Mouse (Mus musculus) heart, adult 2 months (tissue): ENCODE results near the gene Tcf7l2. TPM values are rescaled to one million over a fixed set of nuclear protein-coding genes. Genes with fewer than 3 reads are reported as not detected.

Experiments used
- DNase-seq, 2 experiments: peaks; one replicate each; pipeline ENCODE4 v3.0.0; 2021
- H3K27ac ChIP-seq: fragments of 200-600 bp; 2 replicates; pipeline ENCODE4 v1.8.1; 2022
- H3K27me3 ChIP-seq: fragments of 200-500 bp; 2 replicates; pipeline ENCODE4 v1.6.1; 2012; ENCODE audit warnings: mild to moderate bottlenecking, low read length, inconsistent platforms, mixed read lengths; ENCODE audit not compliant: control insufficient read depth, insufficient read depth
- H3K36me3 ChIP-seq: fragments of 200-500 bp; 2 replicates; pipeline ENCODE4 v1.6.1; 2012; ENCODE audit warnings: low read length, inconsistent platforms; ENCODE audit not compliant: control insufficient read depth, insufficient read depth
- H3K4me1 ChIP-seq: fragments of 200-500 bp; 2 replicates; pipeline ENCODE4 v1.6.1; 2011; ENCODE audit warnings: low read length; ENCODE audit not compliant: control insufficient read depth, insufficient read depth
- H3K4me3 ChIP-seq: fragments of 200-600 bp; 2 replicates; pipeline ENCODE4 v1.8.1; 2022
- H3K79me2 ChIP-seq: fragments of 200-500 bp; replicated peaks from 2 replicates; pipeline ENCODE4 v1.6.1; 2012; ENCODE audit warnings: mild to moderate bottlenecking, inconsistent platforms, low read length, moderate library complexity, mixed read lengths; ENCODE audit not compliant: control insufficient read depth, insufficient read depth
- H3K9ac ChIP-seq: fragments of 200-500 bp; 2 replicates; pipeline ENCODE4 v1.6.1; 2012; ENCODE audit warnings: low read depth, mild to moderate bottlenecking, control low read depth, inconsistent platforms, low read length, mixed read lengths
- CTCF ChIP-seq: fragments of 200-600 bp; IDR thresholded peaks from 2 replicates; pipeline ENCODE4 v1.8.1; 2022; ENCODE audit warnings: antibody characterized with exemption, mild to moderate bottlenecking, moderate library complexity
- EP300 ChIP-seq: fragments of 200-500 bp; IDR thresholded peaks from 2 replicates; pipeline ENCODE4 v1.6.1; 2011; ENCODE audit warnings: low read depth, low read length, control low read depth; ENCODE audit not compliant: insufficient read depth
- POLR2A ChIP-seq: fragments of 200-500 bp; IDR thresholded peaks from 2 replicates; pipeline ENCODE4 v1.6.1; 2011; ENCODE audit warnings: mild to moderate bottlenecking, low read depth, low read length, control low read depth; ENCODE audit not compliant: insufficient read depth
- WGBS: fragments of 180-500 bp; shearing (Covaris S2); methylation state at CpG from one replicate; pipeline ENCODE4 v1.1.7; 2018; 5-methylcytosine and 5-hydroxymethylcytosine counted together
- intact Hi-C: fragments of 180-260 bp; cut with DNase I; formaldehyde crosslinking; loops from one replicate; pipeline ENCODE4 v1.15.1; 2025
- polyA plus RNA-seq: library from polyadenylated mRNA; depleted of rRNA; stranded (reverse); fragments of >200 nt; gene quantifications from 2 replicates; pipeline ENCODE4 v1.2.3, GENCODE M21; 2012
- total RNA-seq, 2 experiments: library from RNA; stranded (reverse); gene quantifications; 2 replicates each; pipeline ENCODE4 v1.2.3; 2021

The Tcf7l2 gene
- total and polyA plus RNA-seq, 3 experiments, result 11.1 to 14.4 (median 13.9) TPM

DNA sequence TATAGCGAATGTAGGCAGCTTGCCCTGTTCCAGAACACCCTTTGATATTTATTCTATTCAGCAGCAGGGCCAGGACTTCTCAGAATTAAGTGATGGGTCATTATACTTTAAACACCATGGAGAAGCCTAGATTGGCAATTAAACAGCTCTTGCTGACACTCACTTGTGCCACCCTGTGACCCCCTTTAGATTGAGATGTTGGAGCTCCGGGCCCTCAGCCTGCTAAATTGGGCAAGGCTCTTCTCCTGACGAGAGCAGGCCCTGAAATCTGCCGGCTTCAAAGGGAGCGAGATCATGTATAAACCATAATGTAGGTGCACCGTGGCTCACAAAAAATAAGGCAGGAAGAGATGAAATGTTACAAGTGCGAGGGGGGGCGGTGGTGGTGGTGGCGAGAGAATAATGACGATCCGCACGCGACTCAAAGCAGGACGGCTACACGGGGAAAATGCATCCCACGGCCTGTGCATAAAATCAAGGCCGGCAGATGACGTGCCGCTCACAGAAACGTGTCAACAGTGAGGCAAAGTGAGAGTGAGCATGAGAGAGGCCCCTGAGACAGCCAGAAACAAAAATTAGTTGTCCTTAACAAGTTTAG lies 173.1 kb downstream of the Tcf7l2 start:
- WGBS, result 89% methylated on average over 20 of the region's 20 CpGs
- no peaks in the 10 kb centered on the region for H3K27me3 ChIP-seq
- TF ChIP-seq CTCF (no peak), POLR2A (no peak), EP300 (no peak)
- H3K79me2 ChIP-seq, result no peaks in the 10 kb centered on the region
- intact Hi-C loops, result no loop called here
- H3K36me3 ChIP-seq, result no peaks in the 10 kb centered on the region
- H3K4me3 ChIP-seq, result no peak overlapping the region
- DNase-seq, result no peak
- H3K4me1 ChIP-seq, result no peaks in the 10 kb centered on the region
- H3K9ac ChIP-seq, result no peak overlapping the region
- no peak overlapping the region for H3K27ac ChIP-seq

DNA sequence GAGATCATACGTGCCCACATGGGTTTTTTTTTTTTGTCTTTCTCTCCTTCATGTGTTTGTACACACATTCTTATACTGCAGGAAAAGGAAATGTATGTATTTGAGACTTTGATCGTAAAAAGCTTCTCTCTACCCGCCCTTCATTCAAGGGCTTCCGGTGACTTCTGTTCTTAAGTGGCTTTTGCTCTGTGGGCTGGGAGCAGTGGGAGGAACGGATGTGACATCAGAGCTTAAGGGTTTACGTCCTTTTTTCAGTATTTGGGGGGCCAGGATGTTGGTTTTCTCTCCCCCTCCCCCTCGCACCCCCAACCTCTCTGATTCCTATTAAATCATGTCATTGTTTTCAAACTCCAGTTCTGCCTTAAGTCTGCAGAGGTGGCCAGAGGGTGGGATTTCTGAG lies 173.9 kb downstream of the Tcf7l2 start:
- intact Hi-C loops, result no loop called here
- H3K36me3 ChIP-seq, result no peaks in the 10 kb centered on the region
- whole genome bisulfite sequencing, result 58% methylated on average over 7 of the region's 7 CpGs
- no peak overlapping the region for H3K9ac ChIP-seq
- no peak overlapping the region for H3K27ac ChIP-seq
- H3K4me1 ChIP-seq, result no peaks in the 10 kb centered on the region
- H3K4me3 ChIP-seq, result no peak overlapping the region
- no peaks in the 10 kb centered on the region for H3K27me3 ChIP-seq
- DNase-seq, result no peak
- H3K79me2 ChIP-seq, result no peaks in the 10 kb centered on the region
- TF ChIP-seq EP300 (no peak), POLR2A (no peak), CTCF (no peak)

DNA sequence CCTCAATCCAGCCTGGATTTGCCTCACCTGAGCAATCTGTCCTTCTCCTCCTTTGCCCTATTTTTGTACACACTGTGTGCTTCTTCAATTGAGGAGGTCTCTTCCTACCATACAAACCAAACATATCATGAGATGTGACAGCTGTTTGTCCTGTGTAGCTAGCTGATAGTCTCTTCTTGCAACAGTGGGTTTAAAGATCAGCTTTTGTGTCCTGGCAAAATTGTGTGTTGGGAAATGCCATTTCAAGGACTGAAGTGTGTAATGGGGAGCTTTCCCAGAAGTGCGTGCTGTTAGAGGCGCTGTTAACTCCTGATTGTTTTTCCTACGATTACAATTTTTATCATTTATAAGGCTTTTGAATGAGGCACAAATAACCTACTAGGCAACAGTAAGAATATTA lies 174.6 kb downstream of the Tcf7l2 start:
- no peak overlapping the region for H3K4me3 ChIP-seq
- no peak overlapping the region for H3K27ac ChIP-seq
- no peak for TF ChIP-seq CTCF
- no peak for TF ChIP-seq EP300
- no peak for TF ChIP-seq POLR2A
- no peak for DNase-seq
- no peaks in the 10 kb centered on the region for H3K27me3 ChIP-seq
- no peaks in the 10 kb centered on the region for H3K36me3 ChIP-seq
- WGBS, result 95% methylated on average over 3 of the region's 3 CpGs
- H3K4me1 ChIP-seq, result no peaks in the 10 kb centered on the region
- H3K9ac ChIP-seq, result no peak overlapping the region
- H3K79me2 ChIP-seq, result no peaks in the 10 kb centered on the region
- intact Hi-C loops, result no loop called here

DNA sequence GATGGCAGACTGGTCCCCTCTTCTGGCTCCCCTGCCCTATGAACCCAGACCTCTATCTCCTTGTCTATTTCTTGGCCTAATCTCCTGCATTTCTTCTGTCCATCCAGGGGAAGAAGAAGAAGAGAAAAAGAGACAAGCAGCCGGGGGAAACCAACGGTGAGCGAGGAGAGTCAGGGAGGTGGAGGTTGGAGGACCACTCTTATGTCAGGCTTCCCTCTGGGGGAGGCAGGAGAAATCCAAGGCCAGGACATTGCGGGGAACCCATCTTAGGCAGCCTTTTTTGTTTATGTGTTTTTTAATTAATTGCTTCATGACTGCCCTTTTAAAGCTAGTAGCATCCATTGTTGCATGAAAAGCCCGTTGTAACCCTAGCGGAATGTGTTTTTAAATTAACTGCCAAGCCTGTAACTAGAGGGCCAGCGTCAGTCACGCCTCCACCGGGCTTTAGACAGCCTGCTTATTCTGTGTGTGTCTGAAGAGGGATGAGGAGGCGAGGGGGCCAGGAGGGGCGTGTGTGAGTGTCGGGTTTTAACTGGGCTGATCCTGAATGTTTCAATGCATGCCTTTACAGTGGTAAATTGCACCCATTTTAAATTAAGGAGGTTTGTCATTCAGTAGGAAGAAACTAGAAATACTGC lies 182.3 kb downstream of the Tcf7l2 start:
- intact Hi-C loops, result no loop called here
- Histone ChIP-seq H3K27ac (no peak overlapping the region), H3K9ac (no peak overlapping the region), H3K4me3 (no peak overlapping the region), H3K4me1 (no peaks in the 10 kb centered on the region), H3K36me3 (no peaks in the 10 kb centered on the region), H3K27me3 (no peaks in the 10 kb centered on the region), H3K79me2 (no peaks in the 10 kb centered on the region)
- TF ChIP-seq CTCF, result no peak
- 74% methylated on average over 12 of the region's 12 CpGs for WGBS
- no peak for DNase-seq

DNA sequence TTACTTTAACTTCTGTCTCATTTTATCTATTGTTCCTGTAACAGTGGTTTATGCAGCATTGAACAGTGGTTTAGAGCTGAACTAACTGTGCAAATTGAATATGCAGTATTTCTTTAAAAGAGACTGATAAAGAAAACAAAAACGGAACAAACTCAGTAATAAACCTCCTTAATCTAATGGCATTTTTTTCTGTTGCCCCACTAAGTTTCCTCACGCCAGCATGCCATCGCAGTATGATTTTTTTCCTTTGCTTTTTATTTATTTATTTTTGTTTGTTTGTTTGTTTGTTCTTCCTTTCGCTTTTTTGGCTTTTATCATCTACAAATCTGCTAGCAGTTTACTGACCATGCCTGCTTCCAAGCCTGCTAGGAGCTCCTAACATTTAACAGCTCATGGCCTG lies 183.2 kb downstream of the Tcf7l2 start:
- no peaks in the 10 kb centered on the region for H3K36me3 ChIP-seq
- H3K4me3 ChIP-seq, result no peak overlapping the region
- WGBS, result 89% methylated on average over 4 of the region's 4 CpGs
- no peaks in the 10 kb centered on the region for H3K27me3 ChIP-seq
- no peaks in the 10 kb centered on the region for H3K79me2 ChIP-seq
- H3K4me1 ChIP-seq, result no peaks in the 10 kb centered on the region
- no peak for DNase-seq
- intact Hi-C loops, result no loop called here
- no peak overlapping the region for H3K27ac ChIP-seq
- no peak for TF ChIP-seq CTCF
- no peak for TF ChIP-seq POLR2A
- TF ChIP-seq EP300, result no peak
- H3K9ac ChIP-seq, result no peak overlapping the region

DNA sequence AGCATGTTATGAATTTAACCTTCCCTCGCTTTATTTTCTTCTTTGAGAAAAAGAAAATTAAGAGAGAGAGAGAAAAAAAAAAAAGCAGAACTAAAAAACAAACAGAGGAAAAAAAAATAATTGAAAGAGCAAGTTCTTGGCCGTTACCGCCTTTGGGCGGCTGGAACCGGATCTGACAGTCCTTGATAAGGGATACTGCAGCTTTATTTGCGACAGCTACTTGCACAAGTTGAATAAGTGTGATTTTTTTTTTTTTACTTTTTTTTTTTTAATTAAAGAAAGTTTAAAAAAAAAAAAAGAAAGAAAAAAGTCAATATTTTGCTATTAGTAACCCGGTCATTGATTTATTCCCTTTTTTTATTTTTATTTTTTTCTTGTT lies 183.8 kb downstream of the Tcf7l2 start:
- Histone ChIP-seq H3K4me3 (no peak overlapping the region), H3K27ac (no peak overlapping the region), H3K79me2 (no peaks in the 10 kb centered on the region), H3K27me3 (no peaks in the 10 kb centered on the region), H3K36me3 (no peaks in the 10 kb centered on the region), H3K9ac (no peak overlapping the region), H3K4me1 (no peaks in the 10 kb centered on the region)
- 61% methylated on average over 7 of the region's 7 CpGs for WGBS
- intact Hi-C loops, result no loop called here
- DNase-seq, result peak in 1 of 2 experiments; percentile 37
- TF ChIP-seq EP300 (no peak), POLR2A (no peak), CTCF (no peak)
